Mouse (Mus musculus) spleen, postnatal 14 days (tissue): Measurements from ENCODE around the gene Fkbp3.
A peak's percentile ranks its signal among the peaks of the same experiment; 100 is the strongest.
"Not testable (repeated sequence)": the region's sequence is repeated elsewhere in the genome, so short reads cannot be mapped to it uniquely, and the experiment has no call there.

Source experiments
- DNase-seq, 2 experiments: peaks; one replicate each; pipeline ENCODE4 v3.0.0; 2021 to 2022; ENCODE audit warnings: low spot score in 2 of 2

The Fkbp3 gene

DNA sequence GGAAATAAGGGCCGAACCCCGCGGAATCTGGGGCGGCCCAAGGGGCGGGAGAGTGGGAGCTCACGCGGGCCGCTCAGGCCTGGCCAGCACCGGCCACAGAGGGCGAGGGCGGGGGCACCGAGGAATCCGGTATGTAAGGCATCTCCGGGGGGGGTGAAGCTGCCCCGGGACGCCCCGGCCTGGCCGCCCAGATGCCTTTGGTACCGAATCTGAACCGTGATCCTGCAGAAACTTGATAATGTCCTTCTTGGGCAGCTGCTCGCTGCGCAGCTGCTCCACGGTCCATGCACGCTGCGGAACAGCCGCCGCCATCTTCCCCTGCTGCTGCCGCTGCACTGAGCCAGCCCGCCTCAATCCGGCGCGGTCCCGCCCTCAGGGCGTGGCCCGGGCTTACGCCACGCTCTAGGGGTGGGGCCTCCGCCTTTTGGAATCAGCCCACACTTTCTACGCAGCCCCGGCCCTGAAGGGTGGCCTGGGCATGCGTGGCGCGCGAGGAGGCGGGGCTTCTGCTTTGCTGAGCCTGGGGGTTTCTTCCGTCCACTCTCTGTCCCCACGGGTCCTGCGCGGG is at the start of gene Fkbp3:
Gene Fkbp3, minus strand, starts transcription at position 397 of the 568 bp plus-strand sequence.
- DNase-seq = peak; percentile 94 to 97

DNA sequence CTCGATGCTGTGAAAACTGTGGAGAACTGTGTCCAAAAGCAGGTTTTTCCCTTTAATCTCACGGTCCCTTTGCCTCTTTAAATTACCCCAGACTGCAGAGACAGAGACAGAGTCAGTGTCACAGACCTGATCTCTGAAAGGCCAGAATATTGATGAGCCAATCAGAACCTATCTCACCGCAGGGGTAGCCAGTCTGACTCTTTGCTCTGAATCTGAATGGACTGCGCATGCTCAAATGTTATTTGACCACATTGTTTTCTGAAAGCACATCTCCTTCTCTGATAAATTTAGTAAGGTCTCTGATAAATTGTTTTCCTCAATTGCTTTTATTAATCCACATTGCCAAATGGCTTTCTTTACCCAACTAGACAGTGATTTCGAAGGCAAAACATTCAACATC is 45.6 kb upstream of the Fkbp3 start:
- no peak for DNase-seq

DNA sequence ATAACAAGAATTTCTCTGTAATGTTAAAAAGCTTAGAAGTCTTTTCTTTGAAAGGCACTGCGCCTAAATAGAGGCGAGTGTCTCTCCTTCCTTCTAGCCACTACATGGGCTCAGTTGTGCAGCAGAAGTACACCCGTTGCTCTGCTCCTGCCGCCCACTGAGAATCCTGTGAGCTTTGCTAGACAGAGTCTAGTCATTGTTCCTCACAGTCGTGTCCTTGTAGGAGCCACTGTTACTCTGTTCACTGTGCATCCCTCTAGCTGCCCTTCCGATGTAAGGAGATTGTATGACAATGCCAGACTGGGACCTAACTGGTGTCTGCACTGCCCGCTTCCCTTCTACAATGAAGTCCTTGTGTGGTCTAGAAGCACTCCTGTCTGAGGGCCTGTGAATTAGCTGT is 45.2 kb upstream of the Fkbp3 start:
- no peak for DNase-seq

DNA sequence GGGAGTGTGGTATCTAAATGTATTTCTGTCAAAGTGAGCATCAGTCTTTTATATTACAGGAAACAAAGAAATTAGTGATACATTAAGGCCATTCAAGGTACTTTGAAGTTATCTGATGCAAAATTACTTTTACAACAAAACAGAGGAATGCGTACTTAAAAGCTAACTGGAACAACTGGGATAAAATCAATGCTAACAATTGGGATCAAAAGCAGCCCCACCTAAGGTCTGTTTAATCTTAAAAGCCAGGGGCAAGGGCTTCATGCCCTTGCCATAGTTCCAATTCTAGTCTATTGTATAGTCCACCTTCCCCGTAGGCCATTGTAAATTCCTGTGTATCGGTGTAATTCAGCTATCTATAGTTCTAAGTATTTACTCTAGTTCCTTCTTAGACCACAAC is 41.2 kb upstream of the Fkbp3 start:
- not testable (repeated sequence) for DNase-seq

DNA sequence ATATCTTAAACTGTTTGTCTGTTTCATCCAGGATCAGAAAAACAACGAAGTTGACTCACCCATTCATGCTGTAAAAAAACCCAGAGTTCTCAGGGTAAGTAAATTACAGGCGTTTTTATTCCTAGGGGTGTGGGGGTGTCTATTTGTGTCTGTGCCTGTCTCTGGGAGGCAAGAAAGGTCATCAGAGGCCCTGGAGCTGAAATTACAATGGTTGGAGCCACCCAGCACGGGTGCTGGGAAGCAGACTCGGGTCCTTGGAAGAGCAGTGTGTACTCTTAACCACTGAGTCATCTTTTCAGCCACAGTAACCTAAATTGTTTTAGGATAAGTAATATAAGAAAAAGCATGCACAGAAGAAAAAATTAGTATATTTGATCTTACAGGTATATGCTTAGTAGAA is 40.1 kb upstream of the Fkbp3 start:
- no peak for DNase-seq

DNA sequence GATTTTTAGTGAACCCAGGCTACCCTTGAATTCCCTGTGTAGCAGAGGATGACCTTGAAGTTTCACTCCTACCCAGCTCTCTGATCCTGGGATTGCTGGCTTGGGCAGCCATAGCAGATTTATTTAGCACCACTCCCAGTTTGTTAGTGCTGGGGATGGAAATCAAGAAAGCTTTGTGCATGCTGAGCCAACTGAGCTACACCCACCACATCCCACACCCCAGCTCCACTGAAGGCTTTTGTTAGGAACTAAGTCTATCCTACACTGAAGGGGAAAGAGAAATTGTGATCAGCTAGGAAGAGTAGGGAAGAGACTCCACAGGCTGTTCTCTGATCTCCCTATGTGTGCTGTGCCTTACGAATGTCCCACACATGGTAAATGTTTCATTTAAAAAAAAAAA is 39.0 kb upstream of the Fkbp3 start:
- DNase-seq = no peak

DNA sequence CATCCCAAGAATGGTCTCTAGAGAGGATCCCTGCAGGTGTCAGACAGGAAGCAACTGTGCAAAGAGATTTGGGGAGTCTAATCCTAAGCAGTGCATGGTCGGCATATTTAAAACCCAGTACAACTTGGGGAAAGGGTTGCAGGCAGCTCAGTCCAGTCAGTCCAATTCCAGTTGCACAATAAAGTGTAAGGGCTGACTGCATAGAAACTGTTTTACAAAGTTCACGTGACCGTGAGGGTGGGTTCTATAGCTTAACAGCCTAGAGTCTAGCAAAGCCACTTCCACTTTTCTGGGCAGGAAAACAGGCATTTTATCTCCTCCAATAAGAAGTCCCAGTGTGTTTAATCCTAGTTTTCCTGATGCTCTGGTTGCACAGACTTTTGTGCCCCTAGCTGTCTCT is 37.7 kb upstream of the Fkbp3 start:
- DNase-seq = no peak

DNA sequence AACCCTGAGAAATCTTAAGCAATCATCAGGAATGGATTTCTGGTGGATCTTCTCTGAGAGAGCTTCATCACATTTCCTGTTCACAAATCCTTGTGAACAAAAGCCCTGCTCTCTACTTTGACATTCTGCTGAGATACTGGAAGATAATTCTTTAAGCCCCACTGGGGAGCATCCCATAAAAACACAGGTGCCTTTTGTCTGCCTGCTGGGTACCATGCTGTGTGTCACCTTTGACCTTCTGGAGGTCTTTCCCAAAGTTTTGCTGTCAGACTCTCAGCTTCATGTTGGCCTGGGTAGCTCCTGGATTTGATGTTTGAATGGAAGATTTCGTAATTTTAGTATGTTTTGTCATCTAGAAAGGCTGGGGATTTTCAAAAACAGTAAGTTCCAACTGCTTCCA is 34.9 kb upstream of the Fkbp3 start:
- DNase-seq = no peak

DNA sequence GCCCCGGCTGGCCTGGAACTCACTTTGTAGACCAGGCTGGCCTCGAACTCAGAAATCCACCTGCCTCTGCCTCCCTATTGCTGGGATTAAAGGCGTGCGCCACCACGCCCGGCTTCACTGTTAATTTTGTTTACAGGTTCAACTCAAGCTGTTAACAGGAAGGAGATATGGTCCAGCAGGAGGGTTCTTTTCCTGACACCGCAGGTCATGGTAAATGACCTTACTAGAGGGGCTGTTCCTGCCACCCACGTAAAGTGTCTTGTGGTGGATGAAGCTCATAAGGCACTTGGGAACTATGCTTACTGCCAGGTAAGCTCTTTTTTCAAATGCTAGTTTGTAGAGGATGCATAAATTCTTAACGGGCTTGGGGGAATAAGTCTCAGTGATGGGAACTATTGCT is 3.1 kb upstream of the Fkbp3 start:
- no peak for DNase-seq

DNA sequence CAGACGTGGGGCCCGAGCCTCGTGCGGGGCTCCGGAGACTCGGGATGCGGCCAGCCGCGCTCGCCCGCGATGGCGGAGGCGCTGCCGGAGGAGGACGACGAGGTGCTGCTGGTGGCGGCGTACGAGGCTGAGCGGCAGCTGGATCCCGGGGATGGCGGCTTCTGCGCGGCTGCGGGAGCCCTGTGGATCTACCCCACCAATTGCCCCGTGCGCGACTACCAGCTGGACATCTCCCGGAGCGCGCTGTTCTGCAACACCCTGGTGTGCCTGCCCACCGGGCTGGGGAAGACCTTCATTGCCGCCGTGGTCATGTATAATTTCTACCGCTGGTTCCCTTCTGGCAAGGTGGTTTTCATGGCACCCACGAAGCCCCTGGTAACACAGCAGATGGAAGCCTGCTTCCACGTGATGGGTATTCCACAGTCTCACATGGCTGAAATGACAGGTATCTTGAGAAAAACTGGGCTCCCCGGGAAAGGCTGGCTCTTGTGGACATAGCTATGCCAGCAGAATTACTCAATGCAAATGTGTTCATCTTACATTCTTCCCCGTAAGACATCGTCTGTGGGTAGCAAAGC is 2.0 kb upstream of the Fkbp3 start:
- DNase-seq = no peak

DNA sequence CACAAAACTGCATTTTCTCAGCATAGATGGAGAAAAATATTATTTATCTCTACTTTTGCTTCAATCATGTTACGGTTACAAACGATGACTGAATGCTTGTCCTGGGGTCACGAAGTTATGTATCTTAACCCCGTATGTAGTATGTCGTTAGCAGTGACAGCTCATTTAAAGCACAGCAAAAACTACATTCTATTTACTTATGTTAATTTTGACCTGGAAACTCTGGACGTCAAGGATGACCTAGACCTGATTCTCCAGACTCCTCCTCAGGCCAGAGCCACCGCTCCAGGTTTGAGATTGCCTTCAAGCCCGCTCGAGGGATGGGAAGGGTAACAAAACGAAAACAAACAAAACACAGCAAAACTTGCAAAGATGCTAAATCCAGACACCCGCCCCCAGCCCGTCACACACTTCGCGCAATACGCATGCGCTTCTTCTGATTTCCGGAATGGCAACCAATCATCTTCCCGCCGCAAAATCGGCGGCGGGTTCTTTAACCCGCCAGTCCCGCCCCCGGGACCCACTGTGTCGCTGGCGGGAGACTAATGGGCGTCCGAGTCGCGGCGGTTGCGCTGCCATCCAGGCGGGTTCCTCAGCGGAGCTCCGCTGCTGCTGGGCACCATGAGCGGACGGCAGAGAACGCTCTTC is 1.4 kb upstream of the Fkbp3 start, which contains the start of gene Fancm:
Gene Fancm, plus strand, starts transcription at position 519 of the 648 bp plus-strand sequence.
- DNase-seq = peak; percentile 78 to 82

DNA sequence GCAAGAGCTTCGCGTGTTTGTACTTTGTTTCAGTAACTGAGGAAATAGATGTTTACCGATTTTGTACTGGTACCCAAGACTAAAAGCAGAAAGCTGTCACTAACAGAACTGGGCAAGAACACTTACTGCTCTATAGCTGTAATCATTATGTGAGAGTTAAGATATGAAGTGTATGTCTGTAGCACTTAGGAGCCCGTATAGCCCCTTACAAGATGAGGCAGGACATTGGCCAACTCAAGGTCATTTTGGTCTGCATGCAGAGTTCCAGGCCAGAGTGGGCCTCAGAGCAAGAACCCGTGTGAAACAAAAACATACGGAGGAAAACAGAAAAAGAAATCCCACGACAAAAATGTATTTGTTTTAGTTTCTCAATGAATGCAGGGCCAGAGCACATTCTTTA is 844 bp upstream of the Fkbp3 start:
- DNase-seq = no peak

DNA sequence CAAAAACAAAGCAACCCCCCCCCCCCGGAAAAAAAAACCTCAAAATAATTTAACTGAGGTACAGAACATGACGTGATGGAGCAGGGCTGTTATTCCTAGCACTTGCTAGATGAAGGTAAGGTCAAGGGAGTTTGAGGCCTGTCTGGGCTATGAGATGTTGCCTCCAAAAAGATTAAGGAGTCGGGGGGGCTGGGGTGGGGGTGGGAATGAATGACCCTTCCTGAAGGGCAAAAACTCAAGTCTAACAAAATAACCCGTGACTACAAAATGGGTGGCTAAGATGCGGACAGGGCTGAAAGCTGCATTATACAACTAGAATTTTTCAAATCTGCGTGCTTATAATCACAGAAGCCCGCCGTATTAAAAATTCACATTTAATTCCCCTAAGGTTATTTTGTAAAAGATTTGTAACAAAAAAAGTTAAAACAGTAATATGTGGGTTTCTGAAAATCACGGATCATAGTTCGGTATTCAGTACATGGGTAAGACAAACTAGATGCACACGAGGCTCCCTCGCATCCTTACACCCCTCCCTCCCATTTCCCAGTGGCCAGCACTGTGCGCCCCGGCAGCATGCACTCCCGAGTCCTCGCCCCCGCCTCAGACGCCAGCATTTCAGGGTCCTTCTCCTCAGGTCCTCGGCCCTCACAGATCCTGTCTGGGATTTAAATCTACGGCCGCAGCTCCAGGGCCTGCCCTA is 746 bp downstream of the Fkbp3 start:
- no peak for DNase-seq

DNA sequence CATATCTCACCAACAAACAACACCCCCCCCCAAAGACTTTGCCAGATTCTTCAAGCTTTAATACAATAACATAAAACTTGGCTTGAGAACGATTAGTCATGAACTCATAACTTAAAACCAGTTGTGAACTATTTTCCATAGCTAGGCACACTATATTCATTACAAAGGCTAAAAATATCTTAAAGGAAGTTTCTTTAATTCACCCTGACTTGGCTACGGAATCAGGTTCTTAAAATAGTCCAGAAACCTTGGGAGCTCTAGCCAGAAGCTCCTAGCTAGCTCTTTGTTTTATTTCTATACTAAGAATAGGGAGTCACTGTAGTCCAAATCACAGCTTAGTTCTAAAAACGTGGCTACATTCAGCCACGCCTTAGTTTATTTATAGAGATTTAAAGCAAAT is 5.4 kb downstream of the Fkbp3 start:
- DNase-seq = no peak

DNA sequence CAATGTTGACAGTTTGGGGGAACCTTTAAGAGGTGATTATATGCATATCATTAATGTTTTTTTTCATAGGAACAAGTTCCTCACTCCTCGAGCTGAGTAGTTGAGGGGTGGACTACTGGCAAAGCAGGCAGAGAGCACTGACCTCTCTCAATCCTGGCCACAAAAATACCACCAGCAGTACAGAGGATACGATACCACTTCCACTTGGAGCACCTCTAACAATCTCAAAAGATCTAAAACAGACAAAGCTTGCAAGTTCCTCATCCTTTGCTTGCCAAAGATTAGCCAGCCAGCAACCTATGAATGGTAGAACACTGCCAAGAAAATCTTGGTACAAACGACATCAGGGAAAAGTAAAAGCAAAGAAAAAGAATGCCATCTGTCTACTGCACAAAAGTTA is 7.6 kb downstream of the Fkbp3 start:
- DNase-seq = no peak

DNA sequence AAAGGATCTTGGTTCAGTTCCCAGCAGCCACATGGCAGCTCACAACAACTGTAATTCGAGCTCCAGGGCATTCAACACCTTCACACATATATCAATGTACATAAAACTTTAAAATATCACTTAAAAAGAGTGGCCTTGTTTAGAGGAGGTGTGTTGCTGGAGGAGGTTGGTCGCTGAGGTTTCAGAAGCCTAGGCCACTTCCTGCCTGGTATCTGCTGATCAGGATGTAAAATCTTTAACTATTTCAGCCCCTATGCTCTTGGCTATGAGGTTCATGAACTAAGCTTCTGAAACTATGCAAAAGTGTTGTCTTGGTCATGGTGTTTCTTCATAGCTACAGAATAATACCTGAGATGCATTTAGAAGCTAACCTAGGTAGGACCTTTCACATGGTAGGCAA is 8.6 kb downstream of the Fkbp3 start:
- no peak for DNase-seq

DNA sequence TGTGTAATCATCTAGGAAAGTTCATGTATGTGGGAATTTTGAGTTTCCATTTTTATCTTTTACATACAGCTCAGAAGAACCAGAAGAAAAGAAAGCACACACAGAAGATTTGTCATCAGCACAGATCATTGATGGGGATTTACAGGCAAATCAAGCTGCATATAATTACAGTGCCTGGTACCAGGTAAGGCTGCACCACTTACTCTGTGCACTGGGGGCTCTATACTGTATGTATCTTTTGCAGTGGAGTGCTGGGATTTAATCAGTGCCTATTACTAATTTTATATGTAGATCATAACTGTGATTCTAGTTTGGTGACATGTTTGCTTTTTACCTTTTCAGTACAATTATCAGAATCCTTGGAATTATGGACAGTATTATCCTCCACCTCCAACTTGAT is 12.7 kb downstream of the Fkbp3 start:
- no peak for DNase-seq

DNA sequence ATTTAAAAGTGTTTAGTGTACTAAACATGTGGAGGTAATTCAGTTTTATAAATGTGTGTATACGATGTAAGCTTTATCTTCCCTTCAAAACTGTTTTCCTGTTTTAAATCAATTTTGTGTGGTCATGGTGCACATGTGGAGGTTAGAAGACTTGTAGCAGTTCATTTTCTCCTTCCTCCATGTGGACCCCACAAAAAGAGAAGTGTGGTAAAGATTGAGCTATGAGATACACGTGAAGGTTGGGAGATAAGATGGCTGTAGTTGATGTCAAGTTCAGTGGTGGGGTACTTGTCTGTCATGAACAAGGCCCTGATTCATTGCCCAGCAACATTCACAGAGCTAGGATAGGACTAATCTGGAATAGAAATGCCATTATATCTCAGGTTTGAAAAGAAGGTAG is 15.6 kb downstream of the Fkbp3 start:
- DNase-seq = no peak

DNA sequence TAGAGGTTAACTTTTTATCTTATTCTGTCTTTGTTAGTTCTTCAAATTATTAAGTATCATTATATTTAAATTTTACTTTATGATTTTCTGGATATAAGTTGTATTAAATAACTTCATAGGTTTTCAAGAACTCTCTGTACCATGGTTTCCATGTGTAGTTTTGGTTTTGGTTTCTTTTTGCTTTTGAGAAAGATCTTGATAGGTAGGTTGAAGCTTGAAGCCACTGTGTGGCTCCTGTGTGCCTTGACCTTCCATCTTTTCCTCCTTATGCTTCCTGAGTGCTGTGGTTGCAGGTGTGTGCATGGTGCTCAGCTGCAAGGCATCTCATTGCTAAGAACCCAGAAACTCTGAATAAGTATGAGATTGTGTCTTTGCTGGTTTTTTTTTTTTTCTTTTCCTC is 25.0 kb downstream of the Fkbp3 start:
- DNase-seq = no peak

DNA sequence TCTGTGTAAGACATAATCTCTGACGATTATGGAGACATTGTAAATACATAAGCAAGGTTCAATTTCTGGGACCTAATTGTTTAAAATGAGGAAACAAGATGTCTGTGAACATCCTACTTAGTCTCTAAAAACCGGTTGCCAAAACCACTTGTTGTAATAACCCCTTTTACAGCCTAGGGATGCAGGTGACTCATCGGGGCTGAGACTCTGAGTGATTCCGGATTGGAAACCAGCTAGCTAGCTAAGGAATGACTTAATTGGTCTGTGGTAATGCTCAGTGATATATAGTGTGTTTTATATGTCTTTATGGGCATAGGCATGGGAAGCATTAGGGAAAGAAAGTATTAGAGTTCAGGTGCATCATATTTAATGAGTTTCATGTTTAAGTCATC is 36.3 kb downstream of the Fkbp3 start:
- no peak for DNase-seq

DNA sequence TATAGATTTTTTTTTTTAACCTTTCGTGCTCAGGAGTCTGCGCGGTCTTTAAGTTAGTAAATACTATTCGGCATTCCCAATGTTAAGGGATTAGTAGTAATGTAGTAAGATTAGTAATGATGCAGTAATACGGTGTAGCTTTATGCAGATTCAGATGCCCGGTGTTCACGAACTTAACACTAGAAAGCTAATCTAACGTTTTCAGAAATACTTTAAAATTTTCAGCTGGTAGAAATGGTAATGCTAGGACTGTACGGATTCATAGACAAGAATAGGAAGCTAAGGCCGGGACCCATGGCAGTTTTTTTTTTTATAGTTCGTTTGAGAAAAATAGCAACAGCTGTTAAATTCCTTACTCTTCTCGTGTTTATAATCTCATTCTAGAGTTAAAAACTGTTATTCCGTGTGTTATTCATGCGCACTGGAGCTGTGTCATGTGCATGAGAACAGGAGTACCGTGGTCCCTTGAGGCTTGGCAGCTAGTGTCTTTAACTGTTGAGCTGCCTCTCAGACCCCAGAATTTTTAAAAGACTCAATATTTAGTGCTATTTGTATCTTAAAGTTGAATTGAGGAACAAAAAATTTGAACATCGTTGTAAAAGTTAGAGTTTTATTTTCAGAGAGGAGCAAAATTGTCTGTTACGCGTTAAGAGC is 36.8 kb downstream of the Fkbp3 start:
- DNase-seq = no peak

DNA sequence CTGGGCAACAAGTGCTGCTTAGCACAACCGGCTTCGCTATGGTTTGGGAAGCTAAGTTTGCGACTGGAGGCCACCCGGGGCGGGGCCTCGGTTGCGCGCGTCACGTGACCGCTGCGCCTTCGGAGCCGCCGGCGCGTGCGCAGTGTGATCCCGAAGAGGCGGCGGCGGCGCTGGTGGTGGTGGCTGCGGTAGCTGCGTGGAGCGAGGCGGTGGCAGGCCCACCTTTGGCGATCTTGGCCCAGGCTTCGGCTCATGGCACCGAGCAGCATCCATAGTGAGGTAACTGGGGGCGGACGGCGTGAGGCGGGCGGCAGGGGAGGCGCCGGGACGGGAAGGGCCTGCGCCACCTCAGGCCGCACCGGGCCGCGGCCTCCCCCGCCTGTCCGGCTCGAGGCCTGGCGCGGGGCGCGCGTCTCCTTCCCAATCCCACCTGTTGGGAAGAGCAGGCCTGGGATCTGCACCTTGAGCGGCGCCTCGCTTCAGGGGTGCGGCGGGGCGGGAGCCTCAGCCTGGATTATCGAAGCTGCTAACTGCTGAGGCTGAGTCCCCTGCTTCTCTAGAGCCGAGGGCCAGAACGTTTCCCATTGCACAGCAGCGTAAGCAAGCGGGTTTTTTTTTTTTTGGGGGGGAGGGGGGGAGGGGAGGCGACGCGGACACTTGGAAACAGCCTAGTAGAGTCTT is 37.5 kb downstream of the Fkbp3 start, which contains the start of gene Prpf39:
Gene Prpf39, plus strand, starts transcription at position 144 of the 681 bp plus-strand sequence.
- DNase-seq = peak; percentile 85 to 89
